Mouse (Mus musculus) ovary, adult 18-20 months (tissue): ENCODE measurements around the gene Cd38.

Source experiments
- DNase-seq: peaks from one replicate; pipeline ENCODE4 v3.0.0; 2022; ENCODE audit warnings: low spot score, mixed read lengths

Gene Cd38

DNA sequence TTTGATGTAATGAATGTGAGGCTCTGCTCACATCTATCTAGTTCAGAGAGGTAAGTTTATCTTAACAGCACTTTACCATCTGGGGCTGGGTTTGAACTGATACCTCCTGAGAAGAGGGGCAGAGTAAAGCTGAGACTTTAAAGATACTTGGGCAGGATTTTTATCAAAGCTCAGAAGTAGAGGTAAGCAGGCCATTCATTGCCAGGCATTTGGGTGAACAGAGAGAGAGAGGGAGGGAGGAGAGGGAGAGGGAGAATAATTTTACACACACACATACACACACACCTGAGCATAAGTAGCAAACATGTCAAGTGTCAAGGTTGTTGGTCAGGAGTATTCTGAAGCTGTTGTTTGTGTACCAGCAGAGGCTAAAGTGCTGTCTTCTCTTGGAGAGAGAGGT lies at the start of gene Cd38:
TSS of gene Cd38 (plus strand) at position 301 of the 400 bp plus-strand sequence.
- no peak for DNase-seq

DNA sequence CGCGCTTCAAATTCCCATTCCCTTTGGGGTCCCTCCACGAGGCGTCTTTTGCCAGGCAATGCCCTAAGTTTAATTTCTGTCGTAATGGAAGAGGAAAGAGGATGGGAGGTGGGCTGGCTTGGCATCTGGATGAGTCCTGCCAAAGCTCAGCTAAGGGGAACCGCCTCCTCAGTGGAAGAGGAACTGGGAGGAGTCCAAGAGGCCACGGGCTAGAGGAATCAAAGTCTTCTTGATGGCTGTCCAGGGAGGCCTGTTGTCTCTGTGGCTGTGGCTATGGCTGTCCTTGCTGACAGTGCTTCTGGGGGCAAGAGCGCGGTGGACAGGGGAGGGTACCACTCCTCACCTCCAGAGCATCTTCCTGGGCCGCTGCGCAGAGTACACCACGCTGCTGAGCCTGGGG lies 49.7 kb upstream of the Cd38 start, which contains the start of gene Bst1:
TSS of gene Bst1 (plus strand) at position 191 of the 400 bp plus-strand sequence.
- no peak for DNase-seq

DNA sequence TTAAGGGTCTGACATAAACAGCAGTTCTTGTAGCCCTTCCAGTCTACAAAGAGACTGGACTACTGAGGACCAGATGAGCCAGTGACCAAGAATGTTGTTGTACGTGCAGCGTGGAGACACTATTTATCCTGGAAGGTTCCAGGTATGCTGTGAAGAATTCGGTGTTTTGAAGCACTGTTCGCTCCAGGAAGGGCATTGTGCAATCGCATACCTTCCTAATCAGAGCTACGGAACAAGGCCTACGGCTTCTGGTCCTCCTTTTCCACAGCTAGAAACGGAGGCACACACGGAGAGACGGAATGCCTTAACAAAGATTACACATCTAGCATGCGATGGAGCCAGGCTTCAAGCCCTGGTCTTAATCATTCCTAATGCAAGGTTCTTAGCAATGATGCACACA lies 47.6 kb upstream of the Cd38 start:
- no peak for DNase-seq

DNA sequence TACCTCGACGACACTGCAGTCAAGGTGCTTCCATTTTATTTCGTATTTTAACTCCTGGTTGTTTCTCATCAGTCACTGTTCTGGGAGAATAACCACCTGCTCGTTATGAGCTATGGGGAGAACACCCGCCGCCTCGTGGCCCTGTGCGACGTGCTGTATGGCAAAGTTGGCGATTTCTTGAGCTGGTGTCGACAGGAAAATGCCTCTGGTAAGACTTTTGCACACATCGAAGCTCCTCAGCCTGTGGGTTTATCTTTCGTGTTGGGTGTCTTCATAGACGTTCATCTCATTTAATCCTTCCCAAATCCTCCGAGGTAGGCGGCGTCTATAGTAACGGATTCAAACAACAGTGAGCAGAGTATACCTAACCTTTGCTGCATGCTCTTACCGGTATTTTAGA lies 46.8 kb upstream of the Cd38 start, which contains the start of gene Fbxl5:
TSS of gene Fbxl5 (minus strand) at position 101 of the 400 bp plus-strand sequence.
- no peak for DNase-seq

DNA sequence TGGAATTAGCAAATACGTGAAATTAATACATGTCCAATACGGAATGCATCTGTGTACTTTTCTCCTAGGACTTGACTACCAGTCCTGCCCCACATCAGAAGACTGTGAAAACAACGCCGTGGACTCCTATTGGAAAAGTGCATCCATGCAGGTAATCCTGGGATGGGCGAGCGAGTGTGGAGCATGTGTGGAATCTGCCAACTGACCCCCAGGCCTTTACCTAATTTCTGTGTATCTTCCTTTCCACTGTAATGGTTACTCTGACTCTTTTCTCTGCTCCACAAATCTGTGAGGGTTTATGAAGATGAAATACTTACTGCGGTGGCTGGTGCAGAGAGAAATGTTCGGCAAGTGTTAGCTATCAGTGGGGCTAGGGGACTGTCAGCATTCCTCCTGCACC lies 46.2 kb upstream of the Cd38 start:
- DNase-seq, result no peak

DNA sequence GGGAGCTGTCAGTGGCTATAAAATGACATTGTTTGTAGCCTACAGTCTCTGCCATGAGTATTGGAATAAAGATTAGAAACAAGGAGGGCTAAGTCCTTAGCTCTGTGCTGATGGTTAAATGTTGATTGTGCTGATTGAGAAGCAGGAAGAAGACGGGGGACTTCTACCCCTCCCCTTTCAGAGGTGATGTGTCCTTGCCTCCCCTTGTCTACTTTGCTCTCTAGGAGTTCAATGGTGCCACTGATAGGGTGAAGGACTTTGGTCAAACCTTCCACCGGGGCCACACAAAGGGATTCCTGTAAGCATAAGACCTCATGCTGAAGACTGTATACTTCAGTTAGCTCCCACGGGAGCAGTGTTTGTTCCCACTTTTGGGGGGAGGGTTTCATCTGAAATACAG lies 45.5 kb upstream of the Cd38 start:
- DNase-seq, result no peak

DNA sequence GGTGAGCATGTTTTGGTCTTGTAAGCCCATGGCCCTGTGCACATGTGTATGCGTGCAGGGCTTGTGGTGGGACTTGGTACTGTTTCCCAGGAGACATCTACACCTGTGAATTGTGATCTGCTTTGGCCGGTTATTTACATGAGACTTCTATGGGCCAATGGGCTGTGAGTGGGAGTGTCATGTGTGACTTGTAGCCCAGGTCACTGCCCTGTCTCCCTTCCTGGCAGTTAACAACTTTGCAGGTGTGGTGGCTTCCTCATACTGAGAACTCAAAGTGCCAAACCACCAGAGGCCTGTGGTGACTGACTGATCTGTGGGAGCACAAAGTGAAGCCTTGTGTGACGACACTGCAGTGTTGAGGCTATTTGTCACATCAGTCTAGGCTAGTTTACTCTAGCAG lies 43.8 kb upstream of the Cd38 start:
- no peak for DNase-seq

DNA sequence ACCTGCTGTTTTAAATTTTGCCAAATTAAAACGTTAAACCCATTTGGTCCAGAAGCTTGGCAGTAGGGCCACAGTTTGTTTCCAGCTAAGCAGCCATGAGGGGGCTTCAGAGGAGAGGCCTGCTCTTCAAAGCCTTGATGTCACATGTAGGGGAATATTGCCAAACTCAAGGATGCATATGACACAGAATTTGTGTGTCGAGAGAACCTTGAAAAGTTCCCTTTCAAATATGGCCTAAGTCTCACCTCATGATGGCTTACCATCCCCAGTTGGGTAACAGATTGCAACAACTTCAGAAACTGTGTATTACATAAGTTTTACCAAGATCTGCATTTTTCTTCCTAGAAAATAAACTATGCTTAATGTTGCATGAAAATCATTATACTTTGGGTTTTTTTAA lies 41.5 kb upstream of the Cd38 start:
- no peak for DNase-seq

DNA sequence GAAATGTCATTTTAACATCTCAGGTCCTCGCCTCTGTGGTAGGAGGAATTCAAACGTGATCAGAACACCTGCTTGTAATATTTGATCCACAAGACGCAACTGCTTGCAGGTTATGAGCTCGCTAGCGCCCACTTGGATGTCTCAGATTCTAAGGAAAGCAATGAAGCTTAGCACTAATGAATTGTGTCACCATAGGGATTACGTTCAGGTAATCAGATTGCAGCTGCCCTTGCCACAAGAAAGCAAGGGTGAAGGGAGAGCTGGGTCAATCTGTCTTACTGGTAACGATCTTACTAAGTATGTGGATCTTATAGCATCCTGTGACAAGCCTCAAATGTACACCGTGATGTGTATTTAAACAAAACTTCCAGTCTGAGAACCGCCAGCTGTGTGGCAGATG lies 41.0 kb upstream of the Cd38 start:
- DNase-seq, result no peak

DNA sequence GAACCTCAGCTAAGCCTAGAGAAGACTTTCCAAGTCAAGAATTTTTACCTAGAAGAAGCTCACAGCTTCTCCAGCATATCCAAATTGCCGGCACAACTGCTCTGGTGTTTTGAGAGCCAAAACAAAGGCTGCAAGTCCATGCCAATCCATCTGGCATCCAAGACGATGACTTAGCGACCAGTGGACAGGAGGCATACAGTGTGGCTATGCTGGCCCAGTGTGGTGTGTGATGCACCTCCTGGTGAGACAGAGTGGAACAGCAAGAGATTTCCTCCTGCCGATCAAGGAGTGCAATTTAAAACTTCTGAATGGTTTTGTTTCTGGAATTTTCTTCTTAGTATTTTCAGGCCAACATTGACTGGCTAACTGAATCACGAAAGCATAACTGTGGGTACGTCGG lies 31.8 kb upstream of the Cd38 start:
- no peak for DNase-seq

DNA sequence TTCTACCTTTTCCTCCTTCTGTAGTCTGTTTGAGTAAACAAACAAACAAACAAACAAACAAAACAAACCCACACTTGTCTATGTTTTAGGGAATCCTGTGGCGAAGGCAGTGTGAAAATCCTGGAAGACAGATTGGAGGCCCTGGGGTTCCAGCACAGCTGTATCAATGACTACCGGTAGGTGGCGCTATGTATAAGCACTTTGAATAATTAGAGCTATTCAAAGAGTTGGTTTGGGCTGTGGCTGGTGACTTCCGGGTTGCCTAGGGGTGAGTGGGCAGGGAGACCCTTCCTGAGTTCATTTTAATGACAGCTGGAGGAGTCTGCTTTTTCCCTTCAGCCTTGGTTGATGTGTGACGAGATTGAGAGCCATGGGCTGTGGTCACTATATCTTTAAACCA lies 31.0 kb upstream of the Cd38 start:
- no peak for DNase-seq

DNA sequence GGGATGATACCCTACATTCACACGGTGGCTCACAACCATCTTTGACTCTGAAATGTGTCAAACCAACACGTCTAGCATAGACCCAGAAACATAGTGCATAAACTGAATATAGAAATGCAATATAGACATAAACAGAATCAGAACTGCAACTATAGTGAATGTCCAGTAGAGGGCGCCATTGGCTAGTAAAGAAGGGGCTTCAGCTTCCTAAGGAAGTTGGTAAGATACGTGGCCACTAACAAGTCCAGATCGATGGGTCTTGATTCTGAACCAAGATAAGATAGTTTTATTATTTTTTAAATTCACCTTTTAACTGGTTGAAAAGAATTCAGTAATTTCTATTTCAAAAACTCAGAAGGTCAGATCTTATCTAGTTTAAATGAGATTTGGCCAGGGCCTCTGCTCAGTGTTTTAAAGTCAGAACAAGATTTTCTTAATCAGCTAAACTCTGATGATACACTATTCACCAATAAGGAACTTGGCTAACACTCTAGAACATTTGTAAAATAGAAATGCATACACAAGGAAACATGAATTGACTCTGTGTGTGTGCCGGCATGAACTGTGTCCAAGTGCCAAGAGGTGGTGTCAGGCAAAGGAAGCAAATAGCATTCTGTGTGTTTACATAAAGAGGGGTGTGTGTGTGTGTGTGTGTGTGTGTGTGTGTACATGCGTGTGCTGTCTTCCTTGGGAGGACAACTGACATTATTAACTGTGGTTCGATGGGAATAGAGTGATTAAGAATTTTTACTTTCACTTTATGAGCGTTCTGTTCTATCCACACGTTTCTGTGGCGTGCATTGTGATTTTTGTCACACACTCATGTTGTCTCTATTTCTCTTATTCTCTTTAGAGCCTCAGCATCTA lies 27.0 kb upstream of the Cd38 start:
- DNase-seq, result peak; percentile 16

DNA sequence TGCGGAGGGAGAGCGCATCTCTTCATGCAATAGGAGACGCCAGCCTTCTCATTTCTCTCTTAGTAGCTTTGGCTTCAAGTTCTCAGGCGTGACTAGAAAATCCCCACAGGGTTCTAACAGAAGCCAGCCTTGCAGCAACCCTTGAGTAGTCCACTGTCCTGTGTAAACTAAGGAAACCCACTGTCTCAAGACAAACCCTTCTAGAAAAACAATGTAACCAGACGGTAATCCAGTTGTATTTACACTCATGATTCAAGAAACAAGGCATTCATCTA lies 26.4 kb upstream of the Cd38 start:
- DNase-seq, result no peak

DNA sequence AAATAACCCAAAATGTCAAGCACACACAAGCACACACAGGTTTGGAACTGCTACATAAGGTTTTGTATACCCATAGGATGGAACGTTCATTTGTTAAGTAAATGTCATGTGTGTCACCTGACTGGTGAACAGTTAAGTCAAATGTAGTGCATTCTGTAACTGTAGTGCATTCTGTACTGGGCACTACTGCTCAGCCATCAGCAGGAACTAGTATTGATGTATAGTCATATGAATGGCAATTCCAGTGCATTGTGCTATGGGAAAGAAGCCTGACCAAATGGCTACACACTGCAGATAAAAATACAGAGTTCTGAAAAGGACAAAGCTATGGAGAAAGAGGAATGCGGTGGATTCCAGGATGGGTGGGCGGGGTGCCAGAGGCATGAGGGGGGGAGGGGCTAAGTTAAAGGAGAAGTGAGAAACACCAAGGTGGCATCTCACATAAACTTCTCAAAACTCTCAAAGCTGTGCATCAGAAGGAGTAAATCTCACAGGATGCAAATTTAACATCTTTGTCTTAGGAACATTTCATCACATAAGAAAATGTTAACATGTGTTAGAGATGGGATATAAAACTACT lies 25.7 kb upstream of the Cd38 start:
- DNase-seq, result no peak

DNA sequence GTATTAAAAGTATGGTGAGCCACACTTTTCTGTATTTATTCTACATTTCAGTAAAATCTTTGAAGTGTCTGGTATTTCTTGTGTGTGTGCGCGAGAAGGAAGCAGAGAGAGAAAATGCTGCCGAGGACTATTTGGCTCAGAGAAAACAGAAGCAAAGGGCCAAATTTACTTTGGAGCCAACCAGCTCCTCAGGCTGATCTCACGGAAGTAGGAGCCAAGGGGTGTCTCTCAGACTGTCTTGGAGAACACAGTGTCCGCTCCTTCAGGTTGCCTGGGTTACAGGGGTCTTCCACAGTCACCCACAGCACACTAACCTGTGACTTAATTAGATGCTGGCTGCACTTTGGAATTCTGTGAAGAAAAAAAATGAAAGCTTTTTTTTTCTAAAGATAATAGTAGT lies 23.3 kb upstream of the Cd38 start:
- no peak for DNase-seq

DNA sequence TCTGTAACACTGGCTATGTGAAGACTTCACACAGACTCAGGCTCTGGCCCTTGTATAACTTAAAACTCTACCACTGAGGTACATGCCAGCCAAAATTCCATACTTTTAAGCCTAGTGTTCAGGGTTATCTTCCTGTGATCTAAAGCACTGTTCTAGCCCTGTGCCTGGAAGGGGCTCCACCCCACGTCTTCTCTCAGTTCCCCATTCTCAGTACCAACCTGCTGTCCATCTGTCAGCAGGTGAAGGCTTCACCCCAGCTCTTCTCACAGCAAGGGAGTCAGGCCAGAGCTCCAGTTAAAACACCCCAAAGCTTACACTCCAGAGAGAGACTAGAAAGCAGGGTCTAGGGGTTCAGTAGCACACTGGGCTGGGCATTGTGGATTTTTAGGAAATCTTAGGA lies 22.7 kb upstream of the Cd38 start:
- no peak for DNase-seq

DNA sequence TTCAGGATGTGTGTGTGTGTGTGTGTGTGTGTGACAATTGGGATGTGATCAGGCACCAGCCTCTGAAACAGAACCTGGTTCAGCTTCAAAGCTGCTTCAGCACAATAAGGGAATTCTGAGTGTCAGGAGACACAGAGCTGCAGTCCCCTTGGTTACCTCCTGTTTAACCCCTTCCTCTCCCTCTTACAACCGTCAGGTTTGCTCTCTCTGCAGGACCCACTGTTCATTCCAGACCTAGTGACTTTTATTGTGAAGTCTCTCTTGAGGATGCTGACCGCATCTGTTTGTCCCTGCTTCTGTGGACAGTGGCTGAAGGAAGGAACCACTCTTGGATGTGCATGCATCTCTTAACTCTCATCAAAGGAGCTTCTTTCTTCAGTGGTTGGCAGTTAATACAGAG lies 22.1 kb upstream of the Cd38 start:
- no peak for DNase-seq

DNA sequence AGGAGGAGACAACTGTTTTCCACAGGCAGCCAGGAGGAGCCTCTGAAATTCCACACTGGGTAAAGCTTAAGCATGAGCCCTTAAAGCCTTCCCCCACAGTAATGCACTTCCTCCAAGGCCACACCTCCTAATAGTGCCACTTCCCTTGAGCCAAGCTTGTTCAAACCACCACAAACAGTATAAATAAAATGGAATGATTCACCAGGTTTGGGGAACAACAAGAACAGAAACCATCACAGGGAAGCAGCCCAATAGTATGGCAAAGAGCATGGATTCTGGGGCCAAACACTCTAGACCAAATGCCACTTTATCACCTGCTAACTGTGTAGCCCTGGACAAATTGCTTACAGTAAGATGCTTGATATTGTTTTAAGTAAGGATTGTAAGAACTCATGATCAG lies 20.8 kb upstream of the Cd38 start:
- no peak for DNase-seq

DNA sequence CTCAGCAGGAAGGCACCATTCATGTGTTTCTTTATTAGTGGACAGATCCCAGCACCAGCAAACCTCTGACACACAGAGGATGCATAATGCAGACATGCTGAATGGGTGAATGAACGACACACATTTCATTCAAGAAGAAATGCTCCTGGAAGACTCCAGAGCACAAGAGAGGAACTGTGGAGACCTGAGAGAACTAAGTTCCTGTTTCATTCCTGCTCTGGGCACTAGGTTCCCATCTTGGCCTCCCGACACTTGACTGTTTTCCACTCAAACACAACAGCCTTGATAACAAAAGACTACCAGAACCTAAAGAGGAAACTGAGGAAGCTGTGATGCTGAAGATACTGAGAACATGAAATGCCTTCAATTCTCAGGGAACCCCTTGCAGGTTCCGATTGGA lies 20.1 kb upstream of the Cd38 start:
- no peak for DNase-seq

DNA sequence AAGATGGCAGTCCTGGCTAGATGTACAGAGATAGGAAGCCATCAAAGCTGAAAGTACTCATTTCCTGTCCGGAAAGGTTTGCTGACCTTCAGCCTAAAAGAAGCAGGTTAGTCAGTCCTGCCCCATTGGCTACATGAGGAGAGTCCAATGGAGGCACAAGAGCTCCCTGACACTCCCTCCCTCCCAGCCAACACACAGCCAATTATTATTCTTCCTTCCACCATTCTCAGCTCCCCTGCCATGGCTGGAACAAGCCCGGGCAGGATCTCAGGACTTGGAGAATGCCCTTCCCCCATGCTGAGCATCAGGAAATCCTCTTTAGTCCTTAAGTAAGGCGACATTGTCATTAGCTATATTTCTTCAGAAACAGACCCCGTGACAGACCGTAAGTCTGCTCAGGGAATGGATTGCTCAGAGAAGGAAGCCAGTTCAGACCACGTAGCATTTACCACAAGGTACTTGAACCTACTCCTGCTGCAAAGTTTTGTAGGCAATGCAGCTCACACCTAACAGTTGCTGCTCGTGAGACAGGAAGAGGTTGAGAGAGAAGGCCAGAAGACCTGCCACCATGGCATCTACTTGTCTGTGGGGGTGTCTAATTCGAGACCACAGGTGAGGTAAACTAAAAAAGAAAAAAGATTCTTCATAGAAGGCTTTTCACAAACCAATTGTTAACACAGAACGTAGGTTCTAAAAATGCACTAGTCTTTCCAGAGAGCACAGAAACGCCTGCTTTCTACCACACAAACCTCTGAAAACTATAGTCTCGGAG lies 15.1 kb upstream of the Cd38 start:
- no peak for DNase-seq

DNA sequence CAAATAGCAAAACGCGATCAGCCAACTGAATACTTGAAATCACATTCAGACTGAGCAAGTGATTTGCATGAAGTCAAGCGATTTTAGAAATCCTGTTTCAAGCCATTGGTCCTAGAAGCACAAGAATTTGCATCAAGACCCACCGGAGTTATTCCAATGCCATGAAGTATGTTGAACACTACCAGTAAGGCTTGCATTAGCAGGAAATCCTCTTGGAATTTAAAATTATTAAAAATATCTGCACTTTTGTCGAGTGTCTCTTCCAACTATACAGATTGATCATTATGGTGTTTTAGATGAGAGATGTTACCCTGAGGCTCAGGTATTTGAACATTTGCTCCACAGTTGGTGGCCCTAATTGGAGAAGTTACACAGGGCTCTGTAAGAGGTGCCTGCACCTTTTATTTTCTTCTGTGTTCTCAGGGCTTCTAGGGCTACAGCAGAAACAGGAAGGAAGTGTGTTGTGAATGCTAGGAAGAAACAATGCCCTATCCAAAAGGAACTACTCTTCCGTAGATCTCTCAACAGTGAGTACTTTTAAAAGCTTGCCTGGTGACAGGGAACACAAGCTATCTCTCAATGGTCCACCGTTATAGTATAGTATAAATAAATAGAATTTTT lies 14.4 kb upstream of the Cd38 start:
- no peak for DNase-seq

DNA sequence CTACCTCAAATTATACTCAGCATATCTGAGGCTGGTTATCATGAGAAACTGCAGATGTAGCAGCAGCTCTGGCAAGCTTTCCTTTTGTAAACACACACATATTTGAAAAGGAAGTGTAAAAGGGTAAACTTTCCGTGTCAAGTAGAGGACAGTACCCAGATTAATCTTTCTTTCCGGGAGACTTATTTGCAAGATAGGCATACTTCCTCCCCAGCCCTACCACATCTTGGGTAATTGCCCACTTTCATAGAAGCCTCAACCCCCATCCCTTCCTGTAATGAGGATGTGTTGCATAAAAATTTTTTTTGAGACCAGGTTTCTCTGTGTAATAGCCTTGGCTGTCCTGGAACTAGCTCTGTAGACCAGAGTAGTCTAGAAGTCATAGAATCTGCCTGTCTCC lies 12.6 kb upstream of the Cd38 start:
- DNase-seq, result no peak

DNA sequence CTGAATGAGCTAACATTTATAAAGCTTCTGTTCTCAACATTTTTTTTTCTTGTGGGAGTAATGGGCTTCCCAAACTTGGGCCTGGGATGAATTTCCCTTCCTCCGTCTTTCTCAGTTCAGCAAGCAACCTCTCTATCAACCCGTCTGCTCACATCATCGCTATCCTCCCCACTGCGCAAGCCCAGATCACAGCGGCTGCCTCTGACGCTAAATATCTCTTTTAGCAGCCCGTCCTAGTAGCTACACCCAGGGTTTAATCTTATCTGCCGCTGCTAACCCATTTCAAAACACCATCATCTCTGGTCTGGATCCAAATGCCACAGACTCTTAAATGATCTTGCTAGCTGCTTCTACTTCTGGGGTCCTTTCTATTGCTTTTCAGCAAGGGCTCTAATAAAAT lies 8.7 kb upstream of the Cd38 start:
- DNase-seq, result no peak
